Mouse (Mus musculus): ENCODE data around the gene Lysmd3.
A peak's percentile ranks its signal among the peaks of the same experiment; 100 is the strongest.
"Not testable (repeated sequence)": the region's sequence is repeated elsewhere in the genome, so short reads cannot be mapped to it uniquely, and the experiment has no call there.

The Lysmd3 gene

DNA sequence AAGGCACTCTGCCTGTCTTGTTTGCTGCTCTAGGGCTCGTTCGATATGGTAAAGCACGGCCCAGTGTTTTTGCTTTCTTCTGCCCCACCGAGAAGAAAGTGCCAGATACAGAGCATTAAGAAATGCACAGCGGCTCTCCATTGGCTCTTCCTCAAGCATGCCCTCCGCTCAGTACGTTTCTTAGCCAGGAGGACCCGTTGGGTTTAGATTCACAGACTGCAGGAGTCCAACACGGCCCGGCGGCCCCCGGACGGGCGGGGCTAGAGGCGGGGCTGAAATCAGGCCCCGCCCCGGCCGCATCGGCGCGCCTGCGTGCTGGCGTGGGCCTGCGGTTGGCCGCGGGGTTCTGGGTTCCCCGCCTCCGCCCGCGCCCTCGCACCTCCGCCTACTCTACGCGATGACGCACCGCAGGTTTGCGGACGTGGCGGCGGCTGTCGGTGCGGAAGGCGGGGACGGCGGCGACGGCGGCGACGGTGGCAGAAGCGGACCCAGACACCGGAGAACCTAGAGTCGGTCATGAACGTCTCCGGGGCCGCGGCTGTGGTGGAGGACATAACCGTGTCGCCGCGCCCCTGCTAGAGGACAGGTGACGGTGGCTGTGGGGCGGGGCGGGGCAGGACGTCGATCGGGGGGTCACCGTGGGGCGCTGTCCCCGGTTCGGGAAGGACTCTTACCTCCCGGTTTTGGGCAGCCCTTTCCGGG is at the start of gene Lysmd3:
Gene Lysmd3 (plus strand): TSS at position 313 of the 702 bp plus-strand sequence.
- DNase-seq: peak; percentile 95 to 97

GRCm38 (mm10) chr13:81610349-81610748 is 47.1 kb upstream of the Lysmd3 start:
- DNase-seq: no peak

GRCm38 (mm10) chr13:81627861-81628260 is 29.6 kb upstream of the Lysmd3 start:
- DNase-seq: not testable (repeated sequence)

DNA sequence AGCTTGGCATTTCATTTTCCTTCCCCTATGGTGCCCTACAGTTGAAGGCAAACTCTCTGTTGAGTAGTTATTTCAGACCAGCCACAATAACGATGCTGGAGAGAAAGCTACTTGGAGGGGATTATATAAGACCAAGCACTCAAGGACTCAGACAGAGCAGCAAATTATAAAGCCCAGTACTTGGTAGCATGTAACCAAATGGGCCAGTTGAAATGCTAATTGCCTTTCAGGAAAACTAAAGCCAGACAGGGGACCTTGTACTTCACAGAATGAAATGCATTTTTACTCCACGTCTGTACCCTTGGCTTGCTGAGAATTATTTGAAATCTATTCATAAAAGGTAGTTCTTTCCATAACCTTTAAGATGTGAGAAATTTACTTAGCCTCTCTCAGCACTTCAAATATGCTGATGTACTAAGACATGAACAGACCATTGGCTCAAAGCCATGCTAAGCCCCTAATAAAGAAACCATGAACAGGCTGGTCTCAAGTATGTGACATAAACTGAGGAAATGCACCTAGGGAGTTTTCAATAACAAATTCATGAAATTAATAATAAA is 28.8 kb upstream of the Lysmd3 start:
- DNase-seq: no peak

GRCm38 (mm10) chr13:81629395-81629794 is 28.1 kb upstream of the Lysmd3 start:
- DNase-seq: peak in 1 of 2 experiments; percentile 6

GRCm38 (mm10) chr13:81630566-81630965 is 26.9 kb upstream of the Lysmd3 start:
- no peak for DNase-seq

DNA sequence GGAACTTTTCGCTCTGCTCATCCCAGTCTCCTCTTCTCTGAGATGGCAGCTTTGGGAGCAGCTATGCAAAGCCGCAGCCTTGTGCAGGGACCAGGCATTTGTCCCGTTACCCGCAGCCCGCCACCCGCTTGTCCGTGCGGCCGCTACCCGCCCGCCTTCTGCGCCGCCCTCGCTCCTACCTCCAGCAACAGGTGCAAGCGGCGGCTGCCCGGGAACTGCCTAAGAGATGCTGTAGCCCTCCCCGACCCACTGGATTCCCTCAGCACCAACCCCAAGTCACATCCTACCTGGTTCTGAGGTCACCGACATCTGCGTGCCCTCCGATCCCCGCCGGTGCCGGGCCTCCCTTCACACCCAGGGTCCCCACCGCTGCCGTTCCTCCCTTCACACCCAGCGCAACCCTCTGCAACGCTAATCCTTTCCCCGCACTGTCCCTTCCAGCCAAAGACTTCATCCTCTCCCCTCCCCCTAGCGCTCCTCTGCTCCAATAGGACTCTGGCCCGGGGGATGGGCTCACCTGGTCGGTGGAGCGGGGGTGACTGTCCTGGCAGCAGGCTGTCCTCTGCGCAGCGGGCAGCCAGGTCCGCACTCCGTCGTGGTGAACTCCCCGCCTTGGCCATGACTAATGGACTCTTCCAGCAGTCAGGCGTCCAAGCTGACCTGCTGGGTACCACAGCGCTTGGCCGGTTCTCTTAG is 24.6 kb upstream of the Lysmd3 start, which contains the start of gene Adgrv1:
Gene Adgrv1 (minus strand): TSS at position 435 of the 696 bp plus-strand sequence.
- peak; percentile 81 to 91 for DNase-seq

DNA sequence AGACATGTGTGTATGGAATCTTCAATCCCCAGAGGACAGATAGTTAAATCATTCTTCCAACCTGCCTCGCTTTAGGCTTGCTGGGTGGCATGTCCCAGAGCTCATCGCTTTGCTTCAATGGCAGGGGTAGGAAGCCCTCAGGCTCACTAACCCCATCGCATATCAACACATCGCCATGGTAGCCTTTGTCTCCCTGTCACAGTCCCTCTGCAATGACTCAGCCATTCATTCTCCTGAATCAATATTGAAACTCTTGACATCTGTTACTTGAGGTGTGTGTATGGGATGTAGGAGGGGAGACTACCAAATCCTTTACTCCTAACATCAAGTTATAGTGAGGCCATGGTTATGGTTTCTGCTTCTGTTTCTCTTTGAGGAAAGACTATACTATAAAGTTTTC is 17.8 kb upstream of the Lysmd3 start:
- DNase-seq: no peak

DNA sequence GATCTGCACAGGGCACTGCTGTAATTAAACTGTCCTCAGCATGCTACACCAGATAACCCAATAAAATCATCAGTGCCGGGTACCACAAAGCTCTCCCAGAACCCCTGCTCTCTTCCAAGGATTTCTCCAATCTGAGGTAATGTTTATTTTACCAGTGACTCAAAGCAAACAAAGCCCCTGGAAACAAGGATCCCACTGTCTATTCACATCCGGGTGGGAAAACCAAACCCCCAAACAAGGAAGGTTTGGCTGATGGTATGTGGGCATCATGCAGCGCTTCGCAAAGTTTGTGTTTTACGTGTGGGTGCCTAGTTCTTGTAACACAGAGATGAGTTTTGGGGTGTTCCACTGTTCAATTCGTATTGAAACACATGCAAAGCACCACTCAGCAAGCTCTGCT is 16.6 kb upstream of the Lysmd3 start:
- no peak for DNase-seq

DNA sequence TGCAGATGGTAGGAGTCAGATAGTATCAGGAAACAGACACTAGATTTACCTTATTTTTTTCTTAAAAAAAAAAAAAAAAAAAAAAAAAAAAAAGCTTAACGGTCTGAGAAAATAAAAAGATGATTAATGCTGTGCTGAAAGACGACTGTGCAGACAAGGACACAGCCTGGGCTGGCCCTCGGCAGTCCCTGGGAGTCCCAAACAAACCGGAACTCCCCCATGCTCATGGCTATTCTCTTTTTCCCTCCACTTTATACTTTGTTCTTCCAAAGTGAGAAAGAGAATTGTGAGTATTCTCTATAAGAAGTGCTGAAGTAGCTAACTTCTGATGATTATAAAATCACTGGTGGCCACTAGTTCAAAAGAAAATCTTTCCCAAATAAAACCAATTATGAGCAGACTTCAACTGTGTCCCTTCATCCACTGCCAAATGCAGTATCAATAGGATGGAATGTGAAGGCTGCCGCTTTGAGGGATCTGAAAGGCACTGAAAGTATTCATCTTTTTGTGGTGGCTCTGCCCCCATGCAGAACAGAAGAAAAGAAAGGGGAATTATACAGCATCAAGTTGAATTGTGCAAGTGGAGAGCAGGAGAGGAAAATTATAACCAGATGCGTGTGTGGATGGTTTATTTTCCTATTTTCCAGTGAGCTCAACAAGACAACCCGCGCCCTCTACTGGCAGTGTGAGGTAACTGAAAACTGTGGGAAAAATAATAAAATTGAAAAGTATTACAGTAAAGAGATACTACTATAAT is 16.0 kb upstream of the Lysmd3 start:
- peak; percentile 67 to 69 for DNase-seq

DNA sequence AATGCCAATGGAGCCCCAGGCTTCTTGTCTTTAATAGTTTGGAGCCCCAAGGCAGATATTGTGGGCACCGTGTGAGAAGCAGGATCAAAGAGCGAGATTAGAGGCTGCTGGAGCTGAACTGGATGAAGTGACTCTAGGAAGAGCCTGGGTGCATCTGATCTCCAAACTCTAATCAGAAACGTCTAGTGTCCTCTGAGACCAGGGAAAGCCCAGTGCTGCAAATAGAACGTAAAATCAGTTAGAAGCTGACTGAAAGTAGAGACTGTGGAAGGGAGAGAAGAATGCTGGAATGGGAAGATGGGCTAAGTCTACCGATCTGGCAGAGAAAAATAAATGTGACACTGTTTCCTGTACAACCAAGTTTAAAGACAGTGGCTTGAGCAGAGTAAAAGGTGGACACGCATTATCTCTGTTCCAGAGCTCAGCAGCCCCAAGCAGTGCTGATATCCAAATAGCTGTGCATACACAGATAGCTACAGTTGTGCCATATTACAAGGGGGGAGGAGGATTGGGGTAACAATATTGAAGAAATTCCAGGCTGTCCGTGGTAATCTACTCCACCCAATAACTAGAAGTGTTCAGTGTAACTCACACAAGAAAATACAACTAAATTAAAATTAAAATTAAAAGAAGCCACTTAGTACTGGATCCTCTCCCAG is 14.8 kb upstream of the Lysmd3 start:
- no peak for DNase-seq

DNA sequence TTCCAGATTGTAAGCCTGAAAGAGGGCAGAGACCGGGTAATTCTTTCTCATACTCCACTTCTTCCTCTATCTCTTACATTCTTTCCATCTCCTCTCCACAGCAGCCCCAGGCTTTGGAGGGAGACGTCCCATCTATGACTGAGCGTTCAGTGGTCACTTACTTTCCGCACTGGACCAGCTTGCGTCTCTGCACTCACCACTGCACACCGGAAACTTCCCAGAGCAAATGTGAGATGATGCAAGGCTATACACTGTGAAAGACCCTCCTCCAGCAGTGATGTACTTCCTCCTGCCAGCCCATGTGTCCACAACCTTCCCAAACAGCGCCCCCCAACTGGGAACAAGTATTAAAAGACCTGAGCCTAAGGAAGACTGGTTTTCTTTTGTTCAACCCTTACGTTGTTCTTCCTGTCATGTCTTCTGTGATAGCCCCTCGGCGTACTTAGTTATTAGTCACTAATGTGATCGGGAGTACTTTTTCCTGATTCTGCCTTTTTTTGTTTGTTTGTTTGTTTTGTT is 13.4 kb upstream of the Lysmd3 start:
- no peak for DNase-seq

- DNase-seq: no peak
Measured at GRCm38 (mm10) chr13:81646348-81646747, 11.1 kb upstream of the Lysmd3 start.

GRCm38 (mm10) chr13:81650382-81650781 is 7.1 kb upstream of the Lysmd3 start:
- DNase-seq: not testable (repeated sequence)

- peak in 1 of 2 experiments; percentile 17 for DNase-seq
Measured at GRCm38 (mm10) chr13:81656091-81656850, 1.2 kb upstream of the Lysmd3 start.

DNA sequence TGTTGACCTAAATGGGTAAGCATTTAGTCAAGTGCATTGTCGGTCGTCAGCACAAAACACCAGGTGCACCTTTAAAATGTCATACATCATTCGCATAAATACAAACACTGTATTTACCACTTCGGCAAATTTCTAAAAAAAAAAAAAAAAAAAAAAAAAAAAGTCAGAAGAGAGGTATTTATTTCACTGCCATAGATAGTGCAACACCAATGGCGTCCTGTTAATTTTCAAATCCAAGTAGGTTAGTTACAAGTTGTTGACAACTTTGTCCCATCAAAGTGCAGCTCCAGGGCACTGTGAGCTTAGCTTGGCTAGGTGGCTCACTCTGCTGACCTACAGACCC is 484 bp upstream of the Lysmd3 start:
- DNase-seq: no peak

GRCm38 (mm10) chr13:81658053-81658752 is 740 bp downstream of the Lysmd3 start:
- DNase-seq: no peak

DNA sequence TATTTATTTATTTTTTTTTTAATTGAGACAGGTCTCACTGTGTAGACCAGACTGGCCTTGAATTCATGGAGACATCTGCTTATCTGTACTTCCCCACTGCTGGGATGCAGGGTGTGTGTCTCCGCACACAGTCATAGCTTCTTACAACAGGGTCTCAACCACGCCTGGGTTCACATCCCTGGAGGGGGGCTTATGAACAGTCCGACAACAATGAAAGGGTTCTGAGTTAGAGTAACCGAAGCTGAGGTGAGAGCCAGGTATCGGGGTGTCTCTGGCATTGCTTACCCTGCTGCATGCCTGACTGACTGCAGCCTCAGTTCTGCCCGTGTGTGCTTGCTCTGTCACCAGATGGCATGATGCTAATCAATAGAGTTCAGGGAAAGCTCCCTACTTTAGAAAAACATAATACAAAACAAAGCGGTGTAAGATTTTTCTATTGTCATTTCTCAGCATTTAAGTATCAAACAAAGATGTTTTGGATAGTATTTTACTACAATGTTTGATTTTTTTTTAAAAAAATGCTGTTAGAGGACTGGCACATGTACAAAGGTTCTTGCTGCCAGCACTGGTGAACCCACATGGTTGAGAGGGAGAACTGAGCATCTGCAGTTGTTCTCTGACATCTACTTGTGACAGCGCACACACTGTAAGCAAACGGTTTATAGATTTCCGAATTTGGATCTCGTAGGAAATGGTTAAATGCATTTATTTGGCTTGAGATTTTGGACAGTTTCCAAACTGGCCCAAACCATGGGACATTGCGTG is 6.3 kb downstream of the Lysmd3 start:
- no peak for DNase-seq

- no peak for DNase-seq
Measured at GRCm38 (mm10) chr13:81664331-81664698, 6.9 kb downstream of the Lysmd3 start.

GRCm38 (mm10) chr13:81667713-81668112 is 10.2 kb downstream of the Lysmd3 start:
- DNase-seq: no peak

Measured in kidney, postnatal 4 days (tissue).